Mouse (Mus musculus): ENCODE measurements around the gene Golt1a. TPM values are rescaled to one million over a fixed set of nuclear protein-coding genes. Genes with fewer than 3 reads are reported as not detected.

Gene Golt1a
- 0.12 TPM in 1 of 2 replicates, not detected in the other for polyA plus RNA-seq (2012; rRNA removed)

GRCm38 (mm10) chr1:133309652-133310267 is at the start of gene Golt1a:
Golt1a (plus strand) TSS chr1:133309800.
- Histone ChIP-seq H3K4me3 (ENCODE audit: extremely low read depth, insufficient read depth, insufficient read length) (no peak within 1 kb of the TSS), H3K36me3 (ENCODE audit: control insufficient read depth, insufficient read depth, low read length) (no peaks in the 10 kb centered on the region), H3K27ac (ENCODE audit: insufficient read depth, low read length) (no peak within 1 kb of the TSS), H3K27me3 (ENCODE audit: control insufficient read depth, insufficient read depth, low read length) (no peaks in the 10 kb centered on the region), H3K4me1 (ENCODE audit: control insufficient read depth, insufficient read depth, insufficient read length) (no peaks in the 10 kb centered on the region)
- TF ChIP-seq CTCF (IDR thresholded peaks at IDR 0.05; ENCODE audit: extremely low read depth, insufficient read depth, insufficient read length, insufficient replicate concordance) (no peak), POLR2A (IDR thresholded peaks at IDR 0.05; ENCODE audit: low read depth, low read length) (no peak)
- WGBS = 80% methylated on average over 14 of the region's 14 CpGs
- DNase-seq (ENCODE audit: low read depth in 1 of 2, low spot score in 2 of 2) = no peak

GRCm38 (mm10) chr1:133262628-133263027 is 47.0 kb upstream of the Golt1a start:
- Histone ChIP-seq H3K36me3 (ENCODE audit: control insufficient read depth, insufficient read depth, low read length) (no peaks in the 10 kb centered on the region), H3K4me1 (ENCODE audit: control insufficient read depth, insufficient read depth, insufficient read length) (no peaks in the 10 kb centered on the region), H3K27ac (ENCODE audit: insufficient read depth, low read length) (no peak overlapping the region), H3K4me3 (ENCODE audit: extremely low read depth, insufficient read depth, insufficient read length) (no peak overlapping the region), H3K27me3 (ENCODE audit: control insufficient read depth, insufficient read depth, low read length) (no peaks in the 10 kb centered on the region)
- WGBS = 92% methylated on average over 6 of the region's 6 CpGs
- no peak for DNase-seq (ENCODE audit: low read depth in 1 of 2, low spot score in 2 of 2)
- TF ChIP-seq POLR2A (IDR thresholded peaks at IDR 0.05; ENCODE audit: low read depth, low read length) (no peak), CTCF (IDR thresholded peaks at IDR 0.05; ENCODE audit: extremely low read depth, insufficient read depth, insufficient read length, insufficient replicate concordance) (no peak)

GRCm38 (mm10) chr1:133263134-133263533 is 46.5 kb upstream of the Golt1a start:
- 89% methylated on average over 7 of the region's 7 CpGs for WGBS
- H3K27me3 ChIP-seq (ENCODE audit: control insufficient read depth, insufficient read depth, low read length) = no peaks in the 10 kb centered on the region
- H3K4me3 ChIP-seq (ENCODE audit: extremely low read depth, insufficient read depth, insufficient read length) = no peak overlapping the region

GRCm38 (mm10) chr1:133264367-133264766 is 45.2 kb upstream of the Golt1a start:
- DNase-seq (ENCODE audit: low read depth in 1 of 2, low spot score in 2 of 2) = no peak

More at GRCm38 (mm10) chr1:133263134-133263533, 46.5 kb upstream of the Golt1a start:
- H3K36me3 ChIP-seq (ENCODE audit: control insufficient read depth, insufficient read depth, low read length) = no peaks in the 10 kb centered on the region
- TF ChIP-seq POLR2A (IDR thresholded peaks at IDR 0.05; ENCODE audit: low read depth, low read length) (no peak), CTCF (IDR thresholded peaks at IDR 0.05; ENCODE audit: extremely low read depth, insufficient read depth, insufficient read length, insufficient replicate concordance) (no peak)
- DNase-seq (ENCODE audit: low read depth in 1 of 2, low spot score in 2 of 2) = no peak
- H3K27ac ChIP-seq (ENCODE audit: insufficient read depth, low read length) = no peak overlapping the region
- no peaks in the 10 kb centered on the region for H3K4me1 ChIP-seq (ENCODE audit: control insufficient read depth, insufficient read depth, insufficient read length)

GRCm38 (mm10) chr1:133265114-133265766 is 44.4 kb upstream of the Golt1a start:
- 76% methylated on average over 11 of the region's 11 CpGs for WGBS
- no peak for DNase-seq (ENCODE audit: low read depth in 1 of 2, low spot score in 2 of 2)
- TF ChIP-seq CTCF (IDR thresholded peaks at IDR 0.05; ENCODE audit: extremely low read depth, insufficient read depth, insufficient read length, insufficient replicate concordance) (no peak), POLR2A (IDR thresholded peaks at IDR 0.05; ENCODE audit: low read depth, low read length) (no peak)

More at GRCm38 (mm10) chr1:133264367-133264766, 45.2 kb upstream of the Golt1a start:
- Histone ChIP-seq H3K4me3 (ENCODE audit: extremely low read depth, insufficient read depth, insufficient read length) (no peak overlapping the region), H3K27ac (ENCODE audit: insufficient read depth, low read length) (no peak overlapping the region), H3K36me3 (ENCODE audit: control insufficient read depth, insufficient read depth, low read length) (no peaks in the 10 kb centered on the region), H3K27me3 (ENCODE audit: control insufficient read depth, insufficient read depth, low read length) (no peaks in the 10 kb centered on the region), H3K4me1 (ENCODE audit: control insufficient read depth, insufficient read depth, insufficient read length) (no peaks in the 10 kb centered on the region)
- WGBS = 84% methylated on average over 12 of the region's 12 CpGs
- TF ChIP-seq CTCF (IDR thresholded peaks at IDR 0.05; ENCODE audit: extremely low read depth, insufficient read depth, insufficient read length, insufficient replicate concordance) = no peak
- TF ChIP-seq POLR2A (IDR thresholded peaks at IDR 0.05; ENCODE audit: low read depth, low read length) = no peak

GRCm38 (mm10) chr1:133267094-133267493 is 42.5 kb upstream of the Golt1a start:
- H3K36me3 ChIP-seq (ENCODE audit: control insufficient read depth, insufficient read depth, low read length) = no peaks in the 10 kb centered on the region

More at GRCm38 (mm10) chr1:133265114-133265766, 44.4 kb upstream of the Golt1a start:
- peaks cover 3% of the 10 kb centered on the region; the same call in 1 of the 2 replicates for H3K4me1 ChIP-seq (ENCODE audit: control insufficient read depth, insufficient read depth, insufficient read length)
- no peak overlapping the region for H3K27ac ChIP-seq (ENCODE audit: insufficient read depth, low read length)
- H3K36me3 ChIP-seq (ENCODE audit: control insufficient read depth, insufficient read depth, low read length) = no peaks in the 10 kb centered on the region
- no peak overlapping the region for H3K4me3 ChIP-seq (ENCODE audit: extremely low read depth, insufficient read depth, insufficient read length)
- H3K27me3 ChIP-seq (ENCODE audit: control insufficient read depth, insufficient read depth, low read length) = no peaks in the 10 kb centered on the region

More at GRCm38 (mm10) chr1:133267094-133267493, 42.5 kb upstream of the Golt1a start:
- H3K27me3 ChIP-seq (ENCODE audit: control insufficient read depth, insufficient read depth, low read length) = no peaks in the 10 kb centered on the region
- H3K4me3 ChIP-seq (ENCODE audit: extremely low read depth, insufficient read depth, insufficient read length) = no peak overlapping the region
- no peak for DNase-seq (ENCODE audit: low read depth in 1 of 2, low spot score in 2 of 2)
- H3K4me1 ChIP-seq (ENCODE audit: control insufficient read depth, insufficient read depth, insufficient read length) = peaks cover 5% of the 10 kb centered on the region; the same call in 1 of the 2 replicates
- 66% methylated on average over 3 of the region's 3 CpGs for WGBS
- TF ChIP-seq POLR2A (IDR thresholded peaks at IDR 0.05; ENCODE audit: low read depth, low read length) = no peak
- TF ChIP-seq CTCF (IDR thresholded peaks at IDR 0.05; ENCODE audit: extremely low read depth, insufficient read depth, insufficient read length, insufficient replicate concordance) = no peak
- no peak overlapping the region for H3K27ac ChIP-seq (ENCODE audit: insufficient read depth, low read length)
